Mouse (Mus musculus): ENCODE measurements around the gene Scamp2.

Gene Scamp2

DNA sequence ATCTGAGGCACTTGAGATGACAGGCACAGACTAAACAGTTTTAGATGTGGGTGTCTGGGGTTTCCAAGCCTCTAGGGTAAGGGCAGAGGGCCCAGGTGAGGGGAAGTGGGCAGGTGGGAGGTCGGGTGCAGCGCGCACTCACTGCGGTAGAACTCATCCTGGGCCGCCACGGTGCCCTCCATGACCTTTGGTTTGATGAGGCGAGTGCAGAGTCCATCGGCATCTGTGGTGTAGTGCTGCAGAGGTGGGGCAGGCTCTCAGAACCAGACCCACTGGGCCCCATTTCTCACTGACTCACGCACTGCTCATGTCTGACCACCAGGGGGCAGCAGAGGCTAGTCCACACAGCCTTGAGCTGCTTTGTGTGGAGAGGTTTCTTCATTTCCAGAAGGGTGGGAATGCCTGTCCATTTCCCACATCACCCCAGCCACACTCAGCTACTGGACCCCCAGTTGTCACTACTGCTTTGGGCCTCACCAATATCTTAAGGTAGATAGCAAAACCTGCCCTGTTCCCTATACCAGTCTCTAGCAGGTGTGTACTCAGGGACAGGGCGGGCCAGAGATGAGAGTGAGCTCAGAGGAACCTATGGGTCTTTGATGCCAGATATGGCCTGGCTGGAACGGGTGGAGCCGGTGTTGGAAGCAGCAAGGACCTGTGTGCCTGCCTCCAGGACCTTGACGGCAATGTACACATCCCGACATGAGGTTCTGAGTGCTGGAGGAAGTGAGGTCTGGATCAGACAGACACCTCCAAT lies 68.6 kb downstream of the Scamp2 start:
- DNase-seq: peak; percentile 98

DNA sequence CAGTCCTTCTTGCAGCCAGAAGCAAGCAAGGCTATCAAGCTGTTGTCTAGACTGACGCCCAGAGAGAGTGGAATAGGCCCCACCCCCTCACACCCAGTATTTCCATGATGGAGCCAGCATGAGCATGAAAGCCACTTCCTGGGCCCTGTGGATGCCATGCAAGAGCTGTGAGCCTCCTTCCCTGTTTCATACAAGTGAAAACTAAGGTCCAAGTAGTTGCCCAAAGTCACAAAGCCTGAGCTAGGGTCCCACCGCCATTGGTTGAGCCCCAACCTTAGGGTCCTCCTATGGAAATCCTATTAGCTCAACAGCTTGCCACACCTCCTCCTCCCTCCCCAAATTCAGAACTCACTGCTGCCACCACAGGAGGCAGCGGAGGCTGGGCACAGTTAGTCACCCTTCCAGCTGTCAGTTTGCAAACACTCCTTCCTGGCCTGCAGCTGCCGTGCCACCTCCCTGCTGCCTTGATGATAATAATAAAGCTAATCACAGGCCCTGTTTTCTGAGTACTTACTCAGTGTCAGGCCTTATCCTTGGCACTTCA lies 72.8 kb downstream of the Scamp2 start:
- DNase-seq: peak; percentile 94

DNA sequence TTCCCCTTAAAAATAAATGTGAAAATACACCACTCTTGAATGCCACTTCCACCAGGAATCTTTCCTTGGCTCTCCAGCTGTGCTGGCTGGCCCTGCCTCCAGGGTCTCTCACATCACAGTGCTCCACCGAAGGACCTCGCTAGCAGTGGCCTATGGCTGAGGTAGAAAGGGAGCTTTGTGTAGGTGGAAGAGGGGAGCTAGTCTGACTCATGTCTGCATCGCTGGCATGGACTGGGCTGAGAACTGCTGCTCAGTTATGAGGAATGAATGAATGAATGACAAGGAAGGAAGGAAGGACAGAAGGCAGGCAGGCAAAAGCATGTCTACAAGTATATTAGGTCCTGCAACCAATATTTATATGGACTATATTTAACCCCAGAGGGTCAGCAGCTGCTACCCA lies 76.5 kb downstream of the Scamp2 start:
- DNase-seq: no peak

DNA sequence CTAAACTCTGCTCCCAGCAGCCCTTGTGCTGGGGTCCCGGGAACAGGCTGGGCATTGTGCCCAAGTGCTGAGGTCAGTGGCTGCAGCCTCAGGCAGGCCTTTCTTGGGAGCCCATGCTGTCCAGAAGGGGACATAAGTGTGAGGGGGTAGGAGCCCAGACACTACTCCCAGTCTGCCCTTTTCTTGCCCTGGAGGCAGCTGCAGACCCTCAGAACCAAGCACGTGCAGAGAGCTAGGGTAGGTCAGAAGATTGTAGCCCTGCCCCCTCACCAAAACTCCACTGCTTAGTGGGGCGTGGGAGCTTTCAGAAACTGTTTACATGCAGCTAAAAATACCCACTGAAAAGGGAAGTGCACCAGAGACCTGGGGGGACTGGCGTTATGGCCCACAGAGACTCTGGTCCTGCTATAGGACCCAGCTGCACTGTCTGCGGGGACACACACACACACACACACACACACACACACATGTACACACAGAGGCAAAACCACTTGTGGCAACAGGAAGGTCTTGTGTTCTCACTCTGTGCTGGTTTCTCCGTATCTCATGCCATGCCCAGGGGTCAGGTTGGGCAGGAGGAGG lies 77.1 kb downstream of the Scamp2 start:
- peak; percentile 98 for DNase-seq

Measured in heart, adult 11 months (tissue).